Mouse (Mus musculus) right cerebral cortex, postnatal 25 days (tissue): ENCODE measurements around the gene Srpk1.

Source experiments
- DNase-seq: peaks from one replicate; pipeline ENCODE4 v3.0.0; 2022

The Srpk1 gene

GRCm38 (mm10) chr17:28622300-28622759 lies at the start of gene Srpk1:
Srpk1 (minus strand) TSS chr17:28622709.
- peak; percentile 91 for DNase-seq

GRCm38 (mm10) chr17:28659564-28659963 lies 37.1 kb upstream of the Srpk1 start:
- no peak for DNase-seq

- DNase-seq: no peak
Measured at GRCm38 (mm10) chr17:28657936-28658335, 35.4 kb upstream of the Srpk1 start.

- no peak for DNase-seq
Measured at GRCm38 (mm10) chr17:28650268-28650667, 27.8 kb upstream of the Srpk1 start.

GRCm38 (mm10) chr17:28648607-28649370 lies 26.3 kb upstream of the Srpk1 start:
- peak; percentile 54 for DNase-seq

- no peak for DNase-seq
Measured at GRCm38 (mm10) chr17:28646221-28646620, 23.7 kb upstream of the Srpk1 start.

GRCm38 (mm10) chr17:28644112-28644511 lies 21.6 kb upstream of the Srpk1 start:
- no peak for DNase-seq

GRCm38 (mm10) chr17:28643697-28644096 lies 21.2 kb upstream of the Srpk1 start:
- DNase-seq: no peak

GRCm38 (mm10) chr17:28640113-28640512 lies 17.6 kb upstream of the Srpk1 start:
- no peak for DNase-seq

- peak; percentile 65 for DNase-seq
Measured at GRCm38 (mm10) chr17:28637711-28638690, 15.5 kb upstream of the Srpk1 start.

- no peak for DNase-seq
Measured at GRCm38 (mm10) chr17:28635842-28636241, 13.3 kb upstream of the Srpk1 start.

- DNase-seq: no peak
Measured at GRCm38 (mm10) chr17:28629125-28629524, 6.6 kb upstream of the Srpk1 start.

GRCm38 (mm10) chr17:28628248-28629124 lies 6.0 kb upstream of the Srpk1 start:
- no peak for DNase-seq

- DNase-seq: no peak
Measured at GRCm38 (mm10) chr17:28626937-28627336, 4.4 kb upstream of the Srpk1 start.

- no peak for DNase-seq
Measured at GRCm38 (mm10) chr17:28625327-28625726, 2.8 kb upstream of the Srpk1 start.

GRCm38 (mm10) chr17:28624841-28625240 lies 2.3 kb upstream of the Srpk1 start:
- peak; percentile 28 for DNase-seq

GRCm38 (mm10) chr17:28621381-28622299 lies 869 bp downstream of the Srpk1 start:
- peak; percentile 66 for DNase-seq

GRCm38 (mm10) chr17:28618775-28619174 lies 3.7 kb downstream of the Srpk1 start:
- no peak for DNase-seq

- DNase-seq: no peak
Measured at GRCm38 (mm10) chr17:28618124-28618523, 4.4 kb downstream of the Srpk1 start.

- no peak for DNase-seq
Measured at GRCm38 (mm10) chr17:28617636-28618035, 4.9 kb downstream of the Srpk1 start.

- DNase-seq: no peak
Measured at GRCm38 (mm10) chr17:28615332-28615731, 7.2 kb downstream of the Srpk1 start.
